Mouse (Mus musculus) kidney, postnatal 0 days (tissue): Measurements from ENCODE around the gene Nkx2-2. TPM values are rescaled to one million over a fixed set of nuclear protein-coding genes. Genes with fewer than 3 reads are reported as not detected.

Source experiments
- ATAC-seq: fragments of 200-750 bp; cut with Nextera tagmentation; replicated peaks from 2 replicates; pipeline ENCODE4 v1.8.0; 2017; ENCODE audit warnings: low read depth, moderate number of reproducible peaks, moderate TSS enrichment, moderate library complexity; ENCODE audit not compliant: low FRiP score
- DNase-seq: peaks from one replicate; pipeline ENCODE4 v3.0.0-alpha.2; 2016; ENCODE audit warnings: low spot score
- H3K27ac ChIP-seq: fragments of 300-500 bp; sonication (generic); 2 replicates; pipeline ENCODE4 v1.5.1; 2014; ENCODE audit warnings: mild to moderate bottlenecking
- H3K27me3 ChIP-seq: fragments of 300-500 bp; sonication (generic); 2 replicates; pipeline ENCODE4 v1.6.1; 2014; ENCODE audit warnings: low read length, mixed read lengths; ENCODE audit not compliant: insufficient read depth
- H3K36me3 ChIP-seq: fragments of 300-500 bp; sonication (generic); 2 replicates; pipeline ENCODE4 v1.6.1; 2014; ENCODE audit warnings: low read length, mixed read lengths; ENCODE audit not compliant: insufficient read depth
- H3K4me1 ChIP-seq: fragments of 300-500 bp; sonication (generic); replicated peaks from 2 replicates; pipeline ENCODE4 v1.6.1; 2014; ENCODE audit warnings: antibody characterized with exemption, low read length, mixed read lengths; ENCODE audit not compliant: insufficient read depth
- H3K4me2 ChIP-seq: fragments of 300-500 bp; sonication (generic); 2 replicates; pipeline ENCODE4 v1.6.1; 2014; ENCODE audit warnings: mild to moderate bottlenecking, low read length, moderate library complexity, mixed read lengths
- H3K4me3 ChIP-seq: fragments of 300-500 bp; sonication (generic); replicated peaks from 2 replicates; pipeline ENCODE4 v1.5.1; 2014; ENCODE audit warnings: low read depth, low read length
- H3K9ac ChIP-seq: fragments of 300-500 bp; sonication (generic); 2 replicates; pipeline ENCODE4 v1.6.1; 2014; ENCODE audit warnings: low read depth, low read length
- H3K9me3 ChIP-seq: fragments of 300-500 bp; sonication (generic); replicated peaks from 2 replicates; pipeline ENCODE4 v1.6.1; 2016; ENCODE audit warnings: low read length, inconsistent platforms, mixed read lengths
- CTCF ChIP-seq: IDR thresholded peaks from 2 replicates; pipeline ENCODE4 v1.5.1; 2016; ENCODE audit warnings: antibody characterized with exemption, low read depth, mild to moderate bottlenecking, moderate library complexity
- WGBS: fragments of 180-500 bp; shearing (Covaris S2); extraction: QIAGEN DNeasy Blood & Tissue Kit; methylation state at CpG from one replicate; pipeline ENCODE4 v1.1.7; 2014; 5-methylcytosine and 5-hydroxymethylcytosine counted together
- polyA plus RNA-seq: library from polyadenylated mRNA; unstranded; fragments of >200 nt; fragmentation: Nextera tagmentation; extraction: Ambion mirVana; gene quantifications from 2 replicates; pipeline ENCODE4 v1.2.1, GENCODE M21; 2015

The Nkx2-2 gene
- polyA plus RNA-seq, 1 experiment from 2014 or later: not detected

DNA sequence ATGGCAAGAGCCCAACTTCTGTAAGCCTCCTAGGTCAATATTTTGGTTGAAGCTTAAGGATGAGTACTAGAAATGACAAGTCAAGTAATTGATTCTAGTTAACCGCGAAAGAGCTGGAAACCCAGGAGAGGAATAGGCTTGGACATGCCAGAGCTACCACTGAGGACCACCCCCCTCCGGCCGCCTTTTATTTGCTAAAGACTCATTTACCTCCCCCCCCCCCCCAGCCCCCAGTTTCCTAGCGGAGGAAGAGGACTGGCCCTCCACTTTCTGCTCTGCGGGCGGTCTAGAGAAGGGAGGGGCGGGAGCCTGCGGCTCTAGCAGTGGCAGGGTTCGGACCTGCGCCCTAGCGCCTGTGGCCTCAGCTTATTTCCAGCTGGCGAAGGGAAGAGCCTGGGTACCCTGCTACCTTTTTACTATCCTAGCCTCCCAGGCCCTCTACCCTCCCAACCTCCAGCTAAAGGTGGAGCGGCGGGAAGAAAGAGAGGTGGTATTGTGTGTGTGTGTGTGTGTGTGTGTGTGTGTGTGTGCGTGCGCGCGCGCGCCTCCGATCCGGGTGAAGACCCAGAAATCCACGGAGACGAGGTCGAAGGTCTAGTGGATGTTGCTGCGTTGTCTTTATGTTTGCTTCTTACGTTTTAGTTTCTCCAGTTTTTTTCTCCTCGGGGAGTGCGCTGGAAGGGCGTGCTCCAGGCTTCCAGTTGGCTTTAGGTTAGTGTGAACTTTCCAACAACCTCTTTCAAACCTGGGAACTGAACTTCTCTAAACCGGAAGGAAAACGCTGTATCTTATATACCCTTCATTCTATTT lies 6.8 kb downstream of the Nkx2-2 start:
- H3K4me3 ChIP-seq: no peak overlapping the region

DNA sequence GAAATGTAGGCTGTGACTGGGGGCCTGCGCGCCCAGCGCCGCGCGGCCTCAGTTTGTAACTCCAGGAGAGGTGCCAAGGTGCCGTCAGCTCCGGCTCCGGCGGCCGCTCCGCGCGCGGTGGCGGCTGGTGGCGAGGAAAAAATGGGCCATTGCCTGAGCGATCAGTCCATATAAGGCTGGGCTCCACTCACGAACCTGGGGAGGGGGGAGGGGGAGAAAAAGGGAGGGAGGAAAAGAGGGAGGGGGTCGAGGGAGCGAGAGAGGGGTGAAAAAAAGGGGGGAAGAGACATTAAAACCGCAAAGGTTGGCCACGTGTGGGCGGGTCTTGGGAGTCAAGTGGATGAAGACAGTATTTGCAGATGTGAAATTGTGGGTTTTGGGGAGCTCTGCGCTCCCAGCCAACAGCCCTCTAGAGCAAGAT lies 7.8 kb downstream of the Nkx2-2 start:
- Histone ChIP-seq H3K9ac (no peak overlapping the region), H3K4me3 (no peak overlapping the region), H3K4me2 (no peak overlapping the region), H3K4me1 (0 out of 2 replicates have a peak, but pooled peaks cover 4% of the 10 kb centered on the region), H3K9me3 (no peaks in the 10 kb centered on the region), H3K36me3 (no peaks in the 10 kb centered on the region), H3K27me3 (peaks cover 93% of the 10 kb centered on the region), H3K27ac (no peak overlapping the region)
- no peak for DNase-seq
- 0 out of 2 replicates have a peak, but pooled peaks have one; percentile 11 for ATAC-seq
- 5% methylated on average over 25 of the region's 25 CpGs for WGBS
- no peak for TF ChIP-seq CTCF

More for the DNA sequence above, 6.8 kb downstream of the Nkx2-2 start:
- no peaks in the 10 kb centered on the region for H3K36me3 ChIP-seq
- H3K27me3 ChIP-seq: peaks cover 91% of the 10 kb centered on the region
- ATAC-seq (no peak), DNase-seq (no peak)
- H3K27ac ChIP-seq: no peak overlapping the region
- 1% methylated on average over 31 of the region's 33 CpGs for WGBS
- 0 out of 2 replicates have a peak, but pooled peaks cover 4% of the 10 kb centered on the region for H3K4me1 ChIP-seq
- no peak overlapping the region for H3K9ac ChIP-seq
- H3K4me2 ChIP-seq: no peak overlapping the region
- TF ChIP-seq CTCF: no peak
- H3K9me3 ChIP-seq: no peaks in the 10 kb centered on the region

- H3K9ac ChIP-seq: no peak overlapping the region
- H3K27me3 ChIP-seq: peaks cover 93% of the 10 kb centered on the region
- H3K4me3 ChIP-seq: peak overlapping the region; percentile 20
- H3K4me1 ChIP-seq: 0 out of 2 replicates have a peak, but pooled peaks cover 4% of the 10 kb centered on the region
- H3K4me2 ChIP-seq: peak overlapping the region; percentile 40
- no peak for ATAC-seq
- DNase-seq: no peak
- H3K9me3 ChIP-seq: no peaks in the 10 kb centered on the region
- WGBS: under 1% methylated on average over 23 of the region's 23 CpGs
- H3K27ac ChIP-seq: no peak overlapping the region
- TF ChIP-seq CTCF: no peak
- no peaks in the 10 kb centered on the region for H3K36me3 ChIP-seq
Measured at GRCm38 (mm10) chr2:147185561-147185960, 8.5 kb downstream of the Nkx2-2 start.

GRCm38 (mm10) chr2:147184071-147184990 lies 9.7 kb downstream of the Nkx2-2 start:
- peak overlapping the region; percentile 22 for H3K4me3 ChIP-seq
- peaks cover 91% of the 10 kb centered on the region for H3K27me3 ChIP-seq
- H3K27ac ChIP-seq: no peak overlapping the region
- no peaks in the 10 kb centered on the region for H3K9me3 ChIP-seq
- H3K9ac ChIP-seq: no peak overlapping the region
- peak overlapping the region; percentile 43 for H3K4me2 ChIP-seq
- no peaks in the 10 kb centered on the region for H3K36me3 ChIP-seq
- TF ChIP-seq CTCF: no peak
- H3K4me1 ChIP-seq: 0 out of 2 replicates have a peak, but pooled peaks cover 4% of the 10 kb centered on the region
- ATAC-seq (no peak; the same call in 1 of the 2 replicates), DNase-seq (no peak)
- WGBS: under 1% methylated on average over 63 of the region's 65 CpGs

DNA sequence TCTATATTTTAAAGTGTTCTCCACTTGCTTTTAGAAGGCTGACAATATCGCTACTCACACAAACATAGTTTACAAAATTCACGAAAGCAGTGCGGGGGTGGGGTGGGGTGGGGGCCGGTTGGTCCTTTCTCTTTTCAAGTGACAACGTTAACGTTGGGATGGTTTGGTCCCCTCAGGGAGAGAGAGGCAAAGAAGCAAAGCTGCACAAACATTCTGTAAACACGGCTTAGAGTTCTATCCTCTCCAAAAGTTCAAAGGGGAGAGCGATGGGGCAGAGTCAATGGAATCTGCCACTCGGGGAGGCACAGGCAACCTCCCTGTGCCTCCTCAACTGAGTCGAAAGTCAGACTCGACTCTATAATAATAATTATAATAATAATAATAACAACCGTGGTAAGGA lies 10.5 kb downstream of the Nkx2-2 start:
- H3K9ac ChIP-seq: no peak overlapping the region
- TF ChIP-seq CTCF: no peak
- H3K4me1 ChIP-seq: 0 out of 2 replicates have a peak, but pooled peaks cover 4% of the 10 kb centered on the region
- H3K4me2 ChIP-seq: 0 out of 2 replicates have a peak overlapping the region, but pooled peaks have one; percentile 43
- H3K27me3 ChIP-seq: peaks cover 87% of the 10 kb centered on the region
- no peaks in the 10 kb centered on the region for H3K36me3 ChIP-seq
- H3K27ac ChIP-seq: no peak overlapping the region
- DNase-seq (no peak), ATAC-seq (no peak)
- no peaks in the 10 kb centered on the region for H3K9me3 ChIP-seq
- WGBS: 1% methylated on average over 12 of the region's 12 CpGs
- no peak overlapping the region for H3K4me3 ChIP-seq

DNA sequence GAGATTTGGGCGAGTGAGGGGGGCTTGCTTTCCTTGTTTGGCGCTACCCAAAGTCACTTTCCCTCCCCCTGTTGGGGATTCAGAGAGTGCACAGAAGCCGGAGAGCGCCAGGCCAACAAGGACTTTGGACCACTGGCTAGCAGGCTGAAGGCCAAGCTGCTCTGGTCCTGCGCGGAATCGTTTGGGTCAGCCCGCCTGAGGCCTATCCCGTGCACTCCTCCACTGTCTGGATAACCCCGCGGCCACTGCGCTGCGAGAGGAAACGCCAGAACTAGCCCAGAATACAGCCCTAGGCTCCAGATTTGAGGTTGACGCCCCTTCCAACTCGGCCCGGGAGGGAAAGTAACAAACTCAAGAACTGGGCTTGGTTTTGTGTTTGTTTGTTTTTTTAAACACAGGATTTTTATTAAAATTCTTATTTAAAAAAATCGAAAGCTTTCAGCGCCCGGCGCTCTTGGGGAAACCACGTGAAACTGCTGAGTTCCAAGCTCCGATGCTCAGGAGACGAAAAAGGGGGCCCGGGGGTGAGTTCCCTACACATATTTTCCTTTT lies 11.3 kb downstream of the Nkx2-2 start:
- no peak overlapping the region for H3K27ac ChIP-seq
- no peak overlapping the region for H3K9ac ChIP-seq
- H3K9me3 ChIP-seq: no peaks in the 10 kb centered on the region
- ATAC-seq (no peak), DNase-seq (no peak)
- TF ChIP-seq CTCF: no peak
- 0 out of 2 replicates have a peak, but pooled peaks cover 7% of the 10 kb centered on the region for H3K4me1 ChIP-seq
- peaks cover 83% of the 10 kb centered on the region for H3K27me3 ChIP-seq
- 11% methylated on average over 25 of the region's 25 CpGs for WGBS
- H3K36me3 ChIP-seq: no peaks in the 10 kb centered on the region
- H3K4me3 ChIP-seq: no peak overlapping the region
- H3K4me2 ChIP-seq: no peak overlapping the region
